In the genomic region with DNA sequence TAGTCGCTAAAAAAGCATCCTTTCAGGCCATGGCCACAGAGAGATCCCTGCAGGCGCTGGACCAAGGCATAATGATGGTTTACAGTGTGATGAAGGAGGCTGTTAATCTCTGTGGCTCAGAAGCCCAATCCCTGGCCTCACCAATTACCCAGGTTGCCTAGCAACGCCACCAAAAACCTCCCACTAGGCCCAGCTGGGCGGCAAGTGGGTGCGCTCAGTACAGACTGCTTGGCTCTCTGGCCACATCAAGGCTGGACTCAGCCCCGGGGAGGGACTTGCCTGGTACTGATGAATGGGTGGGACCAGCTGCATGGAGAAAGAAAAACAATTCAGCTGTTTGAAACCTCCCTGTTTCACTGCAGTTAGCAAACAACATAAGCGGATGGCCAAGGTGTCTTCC, we compare ENCODE assay signal across 8 mouse cellular contexts. TPM values are rescaled to one million over a fixed set of nuclear protein-coding genes. Genes with fewer than 3 reads are reported as not detected.
A peak's percentile ranks its signal among the peaks of the same experiment; 100 is the strongest.
DNase-seq lines count a peak whose midpoint lies in the region; ATAC-seq lines count a peak whose summit lies in the region.

No protein-coding gene starts in this region.

- 60% methylated on average over 7 of the region's 7 CpGs for WGBS in hindbrain, embryonic 10.5 days

- DNase-seq in adrenal gland, postnatal 14 days: peak; percentile 8
- DNase-seq in adrenal gland, adult 2 months: no peak
- peak; percentile 36 for DNase-seq in hindbrain, embryonic 10.5 days (ENCODE audit: low spot score)
- peak; percentile 57 to 63 for DNase-seq in left cerebral cortex, postnatal 36 days (ENCODE audit: low spot score in 2 of 2)
- DNase-seq in retina, postnatal 1 day: peak; percentile 78
- no peak for DNase-seq in lung, postnatal 25 days (ENCODE audit: low spot score)
- DNase-seq in B cell, adult 2 months: no peak

- H3K27ac ChIP-seq in hindbrain, embryonic 10.5 days: peak overlapping the region; percentile 23; the same call in 1 of the 2 replicates

- no peaks in the 10 kb centered on the region for H3K27me3 ChIP-seq in hindbrain, embryonic 10.5 days (ENCODE audit: insufficient read depth, poor library complexity, severe bottlenecking)

- H3K36me3 ChIP-seq in hindbrain, embryonic 10.5 days: no peaks in the 10 kb centered on the region

- ATAC-seq in erythroid progenitor cell, adult 5-6 weeks (replicated peaks; ENCODE audit: low FRiP score, poor library complexity, severe bottlenecking): no peak

- intact Hi-C loops in left cerebral cortex, postnatal 36 days (cut with DNase I): no loop called here

- no peaks in the 10 kb centered on the region for H3K9me3 ChIP-seq in hindbrain, embryonic 10.5 days

- H3K4me1 ChIP-seq in hindbrain, embryonic 10.5 days (replicated peaks): peaks cover 8% of the 10 kb centered on the region; the same call in 1 of the 2 replicates

- no peak overlapping the region for H3K4me3 ChIP-seq in hindbrain, embryonic 10.5 days

RNA-seq across cellular contexts. Expression of gene Rhbdl2, which starts 10.2 kb away (rescaled TPM):
- 1.7 and 2.0 TPM in 2 replicates for total RNA-seq in adrenal gland, postnatal 14 days (2021)
- 1 to 10 TPM in 1 of 2 experiments, under 1 TPM in 1; 0.63 to 1.3 TPM for total RNA-seq in adrenal gland, adult 2 months (2021)
- 0.35 and 0.48 TPM in 2 replicates for polyA plus RNA-seq in adrenal gland, adult 2 months (2012; rRNA removed)
- polyA plus RNA-seq in hindbrain, embryonic 10.5 days (2016; fragmentation: Nextera tagmentation; extraction: Ambion mirVana): 0.25 and 0.38 TPM in 2 replicates
- total RNA-seq in left cerebral cortex, postnatal 36 days (2021): under 1 TPM; 0.57 to 0.91 TPM
- not detected in 2 replicates for total RNA-seq in erythroid progenitor cell, adult 5-6 weeks (2015; ENCODE audit: low replicate concordance)
- not detected in 2 replicates for total RNA-seq in erythroid progenitor cell, adult 5-6 weeks (2017; ENCODE audit: low replicate concordance)

RNA-seq across cellular contexts. Expression of gene Akirin1, which starts 47.7 kb away (rescaled TPM):
- total RNA-seq in adrenal gland, postnatal 14 days (2021): 60.3 and 66.4 TPM in 2 replicates
- 10 to 100 TPM; 60.4 to 76.5 TPM for total RNA-seq in adrenal gland, adult 2 months (2021)
- polyA plus RNA-seq in adrenal gland, adult 2 months (2012; rRNA removed): 179 and 200 TPM in 2 replicates
- 66.7 and 78.6 TPM in 2 replicates for polyA plus RNA-seq in hindbrain, embryonic 10.5 days (2016; fragmentation: Nextera tagmentation; extraction: Ambion mirVana)
- total RNA-seq in left cerebral cortex, postnatal 36 days (2021): 10 to 100 TPM; 60.4 to 64.2 TPM
- 25.6 and 27.7 TPM in 2 replicates for total RNA-seq in erythroid progenitor cell, adult 5-6 weeks (2015; ENCODE audit: low replicate concordance)
- total RNA-seq in erythroid progenitor cell, adult 5-6 weeks (2017; ENCODE audit: low replicate concordance): 5.9 and 20.9 TPM in 2 replicates

Comparison
In these comparisons a context has a peak if more than half of its experiments do, and no peak if none do; other contexts are left out.
1. DNase-seq: peak in adrenal gland, postnatal 14 days (single experiment), hindbrain, embryonic 10.5 days (single experiment), left cerebral cortex, postnatal 36 days (2 of 2) and retina, postnatal 1 day (single experiment); none in adrenal gland, adult 2 months (single experiment), lung, postnatal 25 days (single experiment) and B cell, adult 2 months (0 of 2).